Mouse (Mus musculus) limb, embryonic 15.5 days (tissue): ENCODE measurements around the gene Kcnmb3. TPM values are rescaled to one million over a fixed set of nuclear protein-coding genes. Genes with fewer than 3 reads are reported as not detected.
"Not testable (repeated sequence)": the region's sequence is repeated elsewhere in the genome, so short reads cannot be mapped to it uniquely, and the experiment has no call there.

ENCODE experiments used
- ATAC-seq: fragments of 200-750 bp; cut with Nextera tagmentation; 2 replicates; pipeline ENCODE4 v1.8.0; 2017; ENCODE audit warnings: low read depth, moderate TSS enrichment; ENCODE audit not compliant: insufficient number of reproducible peaks, low FRiP score, low TSS enrichment
- H3K27ac ChIP-seq: fragments of 300-500 bp; sonication (generic); 2 replicates; pipeline ENCODE4 v1.5.1; 2015; ENCODE audit warnings: moderate library complexity, mild to moderate bottlenecking, inconsistent platforms
- H3K27me3 ChIP-seq: fragments of 300-500 bp; sonication (generic); 2 replicates; pipeline ENCODE4 v1.6.1; 2015; ENCODE audit warnings: inconsistent platforms
- H3K36me3 ChIP-seq: fragments of 300-500 bp; sonication (generic); 2 replicates; pipeline ENCODE4 v1.6.1; 2015; ENCODE audit warnings: inconsistent platforms
- H3K4me1 ChIP-seq: fragments of 300-500 bp; sonication (generic); 2 replicates; pipeline ENCODE4 v1.6.1; 2015; ENCODE audit warnings: inconsistent platforms
- H3K4me2 ChIP-seq: fragments of 300-500 bp; sonication (generic); 2 replicates; pipeline ENCODE4 v1.6.1; 2015; ENCODE audit warnings: mild to moderate bottlenecking, inconsistent platforms
- H3K4me3 ChIP-seq: fragments of 300-500 bp; sonication (generic); 2 replicates; pipeline ENCODE4 v1.5.1; 2015; ENCODE audit warnings: mild to moderate bottlenecking, inconsistent platforms
- H3K9ac ChIP-seq: fragments of 300-500 bp; sonication (generic); 2 replicates; pipeline ENCODE4 v1.6.1; 2015; ENCODE audit warnings: inconsistent platforms
- H3K9me3 ChIP-seq: fragments of 300-500 bp; sonication (generic); 2 replicates; pipeline ENCODE4 v1.6.1; 2016; ENCODE audit warnings: inconsistent platforms
- WGBS: fragments of 180-500 bp; shearing (Covaris S2); methylation state at CpG from one replicate; pipeline ENCODE4 v1.1.7; 2015; 5-methylcytosine and 5-hydroxymethylcytosine counted together
- polyA plus RNA-seq: library from polyadenylated mRNA; unstranded; fragments of >200 nt; fragmentation: Nextera tagmentation; extraction: Ambion mirVana; gene quantifications from 2 replicates; pipeline ENCODE4 v1.2.1, GENCODE M21; 2015

The Kcnmb3 gene
- polyA plus RNA-seq, 1 experiment from 2014 or later = not detected

DNA sequence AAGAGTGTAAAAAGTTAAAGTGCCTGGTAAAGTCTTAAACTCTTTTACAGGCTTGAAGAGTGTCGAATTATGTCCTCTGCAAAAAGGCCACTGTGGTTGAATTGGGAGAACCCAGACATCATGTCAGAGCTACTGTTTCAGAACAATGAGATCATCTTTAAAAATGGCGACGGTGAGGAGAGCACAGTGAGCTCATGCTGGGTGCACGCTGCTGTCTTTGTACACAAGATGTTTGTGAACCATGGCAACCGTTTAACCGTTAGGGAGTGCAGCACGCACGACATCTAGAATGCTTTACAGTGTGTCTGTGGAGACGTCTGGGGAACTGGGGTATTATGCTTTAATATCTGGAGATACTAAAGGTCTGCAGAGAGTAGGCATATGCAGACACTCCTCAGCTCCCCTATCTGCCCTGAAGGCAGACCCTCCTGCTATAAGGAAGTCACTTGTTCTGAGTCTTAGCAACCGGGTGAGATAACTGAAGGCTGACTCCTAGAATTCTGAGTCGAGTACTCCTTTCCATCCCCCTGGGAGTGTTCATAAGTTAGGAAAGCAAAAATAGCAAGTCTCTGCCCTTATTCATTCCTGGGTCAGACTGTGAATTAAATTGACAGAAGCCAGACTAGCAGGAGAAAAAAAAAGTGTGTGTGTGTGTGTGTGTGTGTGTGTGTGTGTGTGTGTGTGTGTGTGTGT lies 37.6 kb downstream of the Kcnmb3 start:
- 69% methylated on average over 11 of the region's 11 CpGs for WGBS
- H3K27ac ChIP-seq = no peak overlapping the region
- H3K9ac ChIP-seq = no peak overlapping the region
- H3K9me3 ChIP-seq = no peaks in the 10 kb centered on the region
- H3K27me3 ChIP-seq = no peaks in the 10 kb centered on the region
- H3K4me1 ChIP-seq = no peaks in the 10 kb centered on the region
- H3K4me2 ChIP-seq = no peak overlapping the region
- peaks cover 65% of the 10 kb centered on the region for H3K36me3 ChIP-seq
- H3K4me3 ChIP-seq = no peak overlapping the region
- no peak for ATAC-seq

- H3K9me3 ChIP-seq = no peaks in the 10 kb centered on the region
- H3K36me3 ChIP-seq = peaks cover 65% of the 10 kb centered on the region
- no peak for ATAC-seq
- H3K4me1 ChIP-seq = no peaks in the 10 kb centered on the region
- H3K4me3 ChIP-seq = no peak overlapping the region
- no peak overlapping the region for H3K4me2 ChIP-seq
- H3K27me3 ChIP-seq = no peaks in the 10 kb centered on the region
- H3K27ac ChIP-seq = no peak overlapping the region
- no peak overlapping the region for H3K9ac ChIP-seq
These were observed 50.3 kb downstream of the Kcnmb3 start for GRCm38 (mm10) chr3:32441710-32442109.

DNA sequence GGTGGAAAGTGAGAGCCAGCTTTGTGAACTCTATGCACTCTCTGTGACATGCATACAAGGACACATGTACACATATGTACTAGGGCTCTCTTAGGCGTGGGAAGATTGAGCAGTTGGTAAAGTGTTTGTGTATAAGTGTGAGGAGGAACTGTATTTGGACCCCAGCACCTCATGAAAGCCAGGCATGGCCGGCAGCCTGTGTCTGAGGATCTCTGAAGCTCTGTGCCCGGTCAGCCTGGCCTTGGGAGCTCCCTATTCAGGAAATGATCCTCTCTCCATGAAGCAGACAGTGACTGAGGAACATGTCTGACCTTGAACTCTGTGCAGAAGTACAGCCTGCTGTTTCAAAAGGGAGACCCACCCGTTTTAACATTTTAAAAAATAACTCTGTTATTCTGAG lies 53.3 kb downstream of the Kcnmb3 start:
- no peak overlapping the region for H3K4me3 ChIP-seq
- no peak overlapping the region for H3K9ac ChIP-seq
- H3K27ac ChIP-seq = no peak overlapping the region
- peaks cover 52% of the 10 kb centered on the region for H3K36me3 ChIP-seq
- no peaks in the 10 kb centered on the region for H3K4me1 ChIP-seq
- 86% methylated on average over 4 of the region's 4 CpGs for WGBS
- ATAC-seq = no peak
- no peak overlapping the region for H3K4me2 ChIP-seq
- no peaks in the 10 kb centered on the region for H3K27me3 ChIP-seq
- no peaks in the 10 kb centered on the region for H3K9me3 ChIP-seq

- no peaks in the 10 kb centered on the region for H3K9me3 ChIP-seq
- H3K4me1 ChIP-seq = no peaks in the 10 kb centered on the region
- no peak overlapping the region for H3K27ac ChIP-seq
- H3K9ac ChIP-seq = no peak overlapping the region
- H3K27me3 ChIP-seq = no peaks in the 10 kb centered on the region
- 92% methylated on average over 6 of the region's 6 CpGs for WGBS
- no peak overlapping the region for H3K4me2 ChIP-seq
- no peak overlapping the region for H3K4me3 ChIP-seq
- ATAC-seq = no peak
- peaks cover 47% of the 10 kb centered on the region for H3K36me3 ChIP-seq
These were observed 54.2 kb downstream of the Kcnmb3 start for GRCm38 (mm10) chr3:32437820-32438219.

DNA sequence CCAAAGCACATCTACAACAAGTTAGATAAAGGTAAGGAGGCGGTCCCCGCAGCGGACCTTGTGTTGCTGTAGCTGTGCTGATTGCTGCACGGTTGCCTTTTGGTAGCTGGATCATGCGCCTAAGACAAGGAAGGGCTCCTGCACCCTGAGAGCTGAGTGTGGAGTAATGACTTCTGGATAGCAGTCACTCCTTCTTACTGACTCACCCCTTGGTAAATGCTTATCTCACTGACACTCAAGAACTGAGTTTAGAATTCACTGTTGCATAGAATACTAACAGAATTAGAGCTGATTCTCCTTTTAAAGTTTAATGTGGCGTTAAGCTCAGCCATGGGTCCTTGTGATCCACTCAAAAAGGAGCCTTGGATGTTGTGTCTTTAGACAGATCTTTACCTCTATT lies 54.7 kb downstream of the Kcnmb3 start:
- no peaks in the 10 kb centered on the region for H3K9me3 ChIP-seq
- no peak for ATAC-seq
- no peaks in the 10 kb centered on the region for H3K27me3 ChIP-seq
- WGBS = 95% methylated on average over 6 of the region's 6 CpGs
- no peak overlapping the region for H3K27ac ChIP-seq
- H3K4me2 ChIP-seq = no peak overlapping the region
- peaks cover 43% of the 10 kb centered on the region for H3K36me3 ChIP-seq
- no peaks in the 10 kb centered on the region for H3K4me1 ChIP-seq
- no peak overlapping the region for H3K4me3 ChIP-seq
- H3K9ac ChIP-seq = no peak overlapping the region

GRCm38 (mm10) chr3:32436101-32436500 lies 55.9 kb downstream of the Kcnmb3 start:
- ATAC-seq = no peak
- Histone ChIP-seq H3K4me1 (no peaks in the 10 kb centered on the region), H3K27ac (no peak overlapping the region), H3K36me3 (peaks cover 36% of the 10 kb centered on the region), H3K9ac (no peak overlapping the region), H3K4me2 (no peak overlapping the region), H3K27me3 (no peaks in the 10 kb centered on the region), H3K9me3 (no peaks in the 10 kb centered on the region), H3K4me3 (no peak overlapping the region)
- 89% methylated on average over 11 of the region's 11 CpGs for WGBS

DNA sequence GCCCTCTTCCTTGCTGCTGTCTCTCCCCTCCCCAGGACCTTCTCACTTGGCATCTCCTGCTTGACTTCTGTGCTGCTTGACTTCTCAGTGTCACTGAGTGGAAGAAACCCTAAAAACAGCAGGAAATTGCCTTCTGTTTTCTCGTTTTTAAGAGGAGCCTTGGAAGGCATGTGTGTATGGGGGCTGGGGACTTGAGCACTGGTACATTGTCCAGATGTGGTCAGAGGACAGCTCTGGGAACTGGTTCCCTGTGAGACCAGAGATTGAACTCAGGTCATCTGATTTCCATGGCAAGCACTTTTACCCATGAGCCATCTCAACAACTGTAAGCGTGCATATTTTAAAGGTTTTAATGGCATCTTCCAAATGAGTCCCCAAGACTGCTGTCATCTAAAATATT lies 58.0 kb downstream of the Kcnmb3 start:
- ATAC-seq = no peak
- Histone ChIP-seq H3K27me3 (no peaks in the 10 kb centered on the region), H3K9ac (no peak overlapping the region), H3K4me2 (no peak overlapping the region), H3K4me3 (no peak overlapping the region), H3K4me1 (peaks cover 2% of the 10 kb centered on the region; the same call in 1 of the 2 replicates), H3K27ac (no peak overlapping the region), H3K36me3 (peaks cover 19% of the 10 kb centered on the region), H3K9me3 (no peaks in the 10 kb centered on the region)
- 59% methylated on average over 2 of the region's 2 CpGs for WGBS

GRCm38 (mm10) chr3:32430394-32430793 lies 61.6 kb downstream of the Kcnmb3 start:
- Histone ChIP-seq H3K36me3 (no peaks in the 10 kb centered on the region), H3K4me3 (no peak overlapping the region), H3K4me2 (no peak overlapping the region), H3K27ac (no peak overlapping the region), H3K9me3 (no peaks in the 10 kb centered on the region), H3K4me1 (peaks cover 7% of the 10 kb centered on the region; the same call in 1 of the 2 replicates), H3K9ac (no peak overlapping the region), H3K27me3 (no peaks in the 10 kb centered on the region)
- 61% methylated on average over 2 of the region's 2 CpGs for WGBS
- ATAC-seq = no peak

DNA sequence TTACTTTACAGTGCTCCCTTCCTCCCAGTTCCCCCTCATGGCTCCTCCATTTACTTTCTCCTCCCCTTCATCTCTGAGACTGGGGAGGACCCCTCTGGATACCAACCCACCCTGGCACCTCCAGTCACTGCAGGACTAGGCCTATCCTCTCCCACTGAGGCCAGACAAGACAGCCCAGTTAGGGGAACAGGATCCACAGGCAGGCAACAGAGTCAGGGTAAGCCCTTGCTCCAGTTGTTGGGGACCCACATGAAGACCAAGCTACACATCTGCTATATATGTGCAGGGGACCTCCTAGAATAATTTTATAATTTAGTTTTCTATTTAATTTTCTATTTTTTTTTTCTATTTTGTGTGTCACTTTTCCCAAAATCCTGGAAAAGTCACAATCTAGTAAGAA lies 62.7 kb downstream of the Kcnmb3 start:
- not testable (repeated sequence) for H3K9ac ChIP-seq, H3K9me3 ChIP-seq, H3K4me2 ChIP-seq, ATAC-seq, H3K27ac ChIP-seq, H3K4me3 ChIP-seq, H3K27me3 ChIP-seq, H3K36me3 ChIP-seq, H3K4me1 ChIP-seq

GRCm38 (mm10) chr3:32428921-32429320 lies 63.1 kb downstream of the Kcnmb3 start:
- Histone ChIP-seq H3K27ac (no peak overlapping the region), H3K9ac (no peak overlapping the region), H3K9me3 (no peaks in the 10 kb centered on the region), H3K36me3 (0 out of 2 replicates have a peak, but pooled peaks cover 4% of the 10 kb centered on the region), H3K27me3 (no peaks in the 10 kb centered on the region), H3K4me3 (no peak overlapping the region), H3K4me1 (peaks cover 7% of the 10 kb centered on the region; the same call in 1 of the 2 replicates), H3K4me2 (no peak overlapping the region)
- no peak for ATAC-seq
- 72% methylated on average over 4 of the region's 4 CpGs for WGBS

DNA sequence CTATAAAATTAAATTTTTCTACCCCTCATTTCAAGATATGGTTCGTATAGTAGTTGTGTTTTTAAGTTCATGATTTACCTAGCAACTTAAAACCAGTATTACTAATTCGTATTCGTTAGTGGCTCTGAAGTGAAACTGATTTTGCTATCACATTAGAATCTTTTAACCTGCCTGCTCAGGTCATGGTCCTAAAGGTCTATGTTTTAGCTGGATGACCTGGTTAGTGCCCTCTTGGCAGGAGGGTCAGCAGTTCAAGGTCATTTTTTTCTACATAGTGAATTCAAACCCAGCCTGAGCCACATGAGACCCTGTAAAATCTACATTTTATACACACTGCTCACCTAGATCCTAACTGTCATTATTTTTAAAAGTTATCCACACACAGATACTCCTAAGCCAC lies 63.7 kb downstream of the Kcnmb3 start:
- H3K36me3 ChIP-seq = 0 out of 2 replicates have a peak, but pooled peaks cover 6% of the 10 kb centered on the region
- H3K27me3 ChIP-seq = no peaks in the 10 kb centered on the region
- H3K27ac ChIP-seq = no peak overlapping the region
- peaks cover 7% of the 10 kb centered on the region; the same call in 1 of the 2 replicates for H3K4me1 ChIP-seq
- H3K4me3 ChIP-seq = no peak overlapping the region
- no peak overlapping the region for H3K4me2 ChIP-seq
- H3K9me3 ChIP-seq = no peaks in the 10 kb centered on the region
- no peak for ATAC-seq
- H3K9ac ChIP-seq = no peak overlapping the region
- WGBS = 89% methylated on average over 3 of the region's 3 CpGs

GRCm38 (mm10) chr3:32427695-32428094 lies 64.3 kb downstream of the Kcnmb3 start:
- no peak overlapping the region for H3K27ac ChIP-seq
- H3K9me3 ChIP-seq = no peaks in the 10 kb centered on the region
- H3K4me3 ChIP-seq = no peak overlapping the region
- peaks cover 7% of the 10 kb centered on the region; the same call in 1 of the 2 replicates for H3K4me1 ChIP-seq
- no peak overlapping the region for H3K9ac ChIP-seq
- H3K27me3 ChIP-seq = no peaks in the 10 kb centered on the region
- ATAC-seq = no peak
- 62% methylated on average over 4 of the region's 4 CpGs for WGBS
- 0 out of 2 replicates have a peak, but pooled peaks cover 6% of the 10 kb centered on the region for H3K36me3 ChIP-seq
- H3K4me2 ChIP-seq = no peak overlapping the region
